Mouse (Mus musculus) heart, embryonic 16.5 days (tissue): ENCODE data around the gene Fbxw7. TPM values are rescaled to one million over a fixed set of nuclear protein-coding genes. Genes with fewer than 3 reads are reported as not detected.

Experiments used
- ATAC-seq: fragments of 200-750 bp; cut with Nextera tagmentation; replicated peaks from 2 replicates; pipeline ENCODE4 v1.8.0; 2017; ENCODE audit warnings: moderate number of reproducible peaks; ENCODE audit not compliant: insufficient read depth, low FRiP score; ENCODE audit errors: extremely low read depth
- H3K27ac ChIP-seq: fragments of 300-500 bp; sonication (generic); 2 replicates; pipeline ENCODE4 v1.5.1; 2014; ENCODE audit warnings: mild to moderate bottlenecking, low read length, control low read depth, moderate library complexity
- H3K27me3 ChIP-seq: fragments of 300-500 bp; sonication (generic); 2 replicates; pipeline ENCODE4 v1.6.1; 2014; ENCODE audit warnings: low read length, mixed read lengths; ENCODE audit not compliant: control insufficient read depth, insufficient read depth
- H3K36me3 ChIP-seq: fragments of 300-500 bp; sonication (generic); 2 replicates; pipeline ENCODE4 v1.6.1; 2014; ENCODE audit not compliant: control insufficient read depth, insufficient read depth
- H3K4me1 ChIP-seq: fragments of 300-500 bp; sonication (generic); 2 replicates; pipeline ENCODE4 v1.6.1; 2014; ENCODE audit warnings: low read length, mixed read lengths; ENCODE audit not compliant: control insufficient read depth, insufficient read depth
- H3K4me2 ChIP-seq: fragments of 300-500 bp; sonication (generic); 2 replicates; pipeline ENCODE4 v1.6.1; 2014; ENCODE audit warnings: low read depth, mild to moderate bottlenecking, control low read depth, low read length
- H3K4me3 ChIP-seq: fragments of 300-500 bp; sonication (generic); 2 replicates; pipeline ENCODE4 v1.5.1; 2014; ENCODE audit warnings: mild to moderate bottlenecking, control low read depth, low read length
- H3K9ac ChIP-seq: fragments of 300-500 bp; sonication (generic); 2 replicates; pipeline ENCODE4 v1.6.1; 2014; ENCODE audit warnings: low read length, control low read depth
- H3K9me3 ChIP-seq: fragments of 300-500 bp; sonication (generic); replicated peaks from 2 replicates; pipeline ENCODE4 v1.6.1; 2016; ENCODE audit warnings: low read length; ENCODE audit not compliant: control insufficient read depth
- WGBS: fragments of 180-500 bp; shearing (Covaris S2); extraction: QIAGEN DNeasy Blood & Tissue Kit; methylation state at CpG from one replicate; pipeline ENCODE4 v1.1.7; 2014; 5-methylcytosine and 5-hydroxymethylcytosine counted together
- polyA plus RNA-seq: library from polyadenylated mRNA; unstranded; fragments of >200 nt; fragmentation: Nextera tagmentation; extraction: Ambion mirVana; gene quantifications from 2 replicates; pipeline ENCODE4 v1.2.1, GENCODE M21; 2015

Fbxw7 gene
- polyA plus RNA-seq, 1 experiment from 2014 or later: 12.1 TPM

DNA sequence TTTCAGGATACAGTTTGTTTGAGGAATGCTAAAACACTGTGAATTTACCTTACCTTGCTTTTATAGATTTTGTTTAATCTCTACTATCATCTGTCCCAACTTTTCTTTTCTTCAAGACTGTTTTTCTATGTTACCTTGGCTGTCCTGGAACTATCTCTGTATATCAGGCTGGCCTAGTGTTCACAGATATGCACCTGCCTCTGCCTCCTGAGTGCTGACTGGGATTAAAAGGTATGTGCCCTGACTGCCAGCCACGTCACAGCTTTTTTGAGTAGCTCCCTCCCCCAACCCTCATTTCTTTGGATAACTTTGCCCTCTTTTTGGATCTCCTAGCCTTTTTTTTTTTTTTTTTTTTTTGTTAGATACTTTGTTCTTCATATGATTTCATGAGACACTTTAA is 1.9 kb downstream of the Fbxw7 start:
- Histone ChIP-seq H3K4me3 (no peak overlapping the region), H3K4me1 (peaks cover 18% of the 10 kb centered on the region), H3K9me3 (no peaks in the 10 kb centered on the region), H3K9ac (no peak overlapping the region), H3K27ac (no peak overlapping the region), H3K36me3 (no peaks in the 10 kb centered on the region), H3K27me3 (no peaks in the 10 kb centered on the region), H3K4me2 (no peak overlapping the region)
- ATAC-seq: no peak
- WGBS: 50% methylated on average over 1 of the region's 1 CpGs

DNA sequence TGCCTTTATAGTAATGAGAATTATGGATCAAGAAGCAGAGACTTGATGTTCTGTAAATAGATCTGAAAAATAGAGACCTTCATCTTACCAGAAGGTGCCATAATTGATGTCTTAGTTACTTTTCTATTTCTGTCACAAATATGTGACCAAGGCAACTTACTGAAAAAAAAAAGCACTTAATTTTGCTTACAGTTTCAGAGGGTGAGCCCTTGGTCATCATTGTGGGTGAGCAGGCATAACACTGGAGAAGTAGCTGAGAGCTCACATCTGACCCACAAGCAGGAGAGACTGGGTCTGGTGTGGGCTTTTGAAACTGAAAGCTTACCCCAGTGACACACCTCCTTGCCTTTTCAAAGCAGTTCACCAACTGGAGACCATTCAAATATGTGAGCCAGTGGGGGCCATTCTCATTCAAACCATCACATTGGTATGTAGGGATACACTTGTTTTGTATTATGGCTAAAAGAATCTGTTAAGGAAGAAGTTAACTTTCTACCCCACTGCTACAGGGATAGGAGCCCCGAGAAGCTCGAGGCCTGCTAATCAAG is 5.7 kb downstream of the Fbxw7 start:
- Histone ChIP-seq H3K9me3 (no peaks in the 10 kb centered on the region), H3K27ac (no peak overlapping the region), H3K4me2 (no peak overlapping the region), H3K9ac (no peak overlapping the region), H3K4me3 (no peak overlapping the region), H3K27me3 (no peaks in the 10 kb centered on the region), H3K36me3 (no peaks in the 10 kb centered on the region), H3K4me1 (peaks cover 9% of the 10 kb centered on the region)
- no peak for ATAC-seq
- 82% methylated on average over 2 of the region's 2 CpGs for WGBS

DNA sequence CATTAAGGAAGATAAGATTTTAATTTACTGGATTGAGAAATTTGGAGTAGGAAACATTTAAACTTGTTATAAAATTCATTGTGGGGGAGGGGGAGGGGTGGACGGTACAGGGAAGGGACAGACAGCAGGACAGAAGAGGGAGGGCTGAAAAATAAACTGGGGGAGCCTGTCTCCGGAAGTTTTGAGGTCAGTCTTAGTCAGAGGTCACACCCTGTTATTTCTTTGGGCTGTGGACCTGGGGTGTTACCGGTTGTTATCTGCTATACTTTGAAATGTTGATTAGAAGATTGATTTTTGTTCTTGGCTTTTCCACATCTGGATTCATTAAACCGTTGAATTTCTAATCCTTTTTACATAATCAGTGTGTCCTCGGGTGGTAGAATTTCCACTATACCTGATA is 10.9 kb downstream of the Fbxw7 start:
- H3K9me3 ChIP-seq: no peaks in the 10 kb centered on the region
- no peak overlapping the region for H3K4me3 ChIP-seq
- H3K36me3 ChIP-seq: no peaks in the 10 kb centered on the region
- H3K4me2 ChIP-seq: 0 out of 2 replicates have a peak overlapping the region, but pooled peaks have one; percentile 12
- ATAC-seq: no peak
- H3K9ac ChIP-seq: 0 out of 2 replicates have a peak overlapping the region, but pooled peaks have one; percentile 2
- 31% methylated on average over 5 of the region's 5 CpGs for WGBS
- H3K4me1 ChIP-seq: peaks cover 11% of the 10 kb centered on the region
- no peaks in the 10 kb centered on the region for H3K27me3 ChIP-seq
- 0 out of 2 replicates have a peak overlapping the region, but pooled peaks have one; percentile 23 for H3K27ac ChIP-seq

DNA sequence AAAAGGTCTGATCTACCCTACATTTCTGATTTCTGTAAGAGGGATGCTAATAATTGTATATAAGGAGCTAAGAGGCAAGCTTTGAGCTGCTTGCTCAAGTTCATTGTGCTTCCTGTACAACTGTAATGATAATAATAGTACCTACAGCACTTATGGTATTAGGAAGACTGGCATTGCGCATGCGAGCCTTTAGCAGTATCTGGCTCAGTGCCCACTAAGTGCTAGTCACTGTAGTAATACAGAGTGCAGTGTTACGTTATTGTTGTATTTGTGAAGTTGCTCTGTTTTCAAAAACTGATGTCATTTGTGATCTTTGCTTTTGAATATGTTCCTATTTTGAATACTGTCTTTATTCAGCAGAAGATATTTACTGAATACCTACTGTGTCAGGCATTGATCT is 11.3 kb downstream of the Fbxw7 start:
- Histone ChIP-seq H3K27me3 (no peaks in the 10 kb centered on the region), H3K9me3 (no peaks in the 10 kb centered on the region), H3K9ac (0 out of 2 replicates have a peak overlapping the region, but pooled peaks have one; percentile 2), H3K4me2 (0 out of 2 replicates have a peak overlapping the region, but pooled peaks have one; percentile 12), H3K4me3 (no peak overlapping the region), H3K36me3 (no peaks in the 10 kb centered on the region), H3K4me1 (peaks cover 11% of the 10 kb centered on the region), H3K27ac (0 out of 2 replicates have a peak overlapping the region, but pooled peaks have one; percentile 23)
- 28% methylated on average over 3 of the region's 3 CpGs for WGBS
- ATAC-seq: no peak; the same call in 1 of the 2 replicates

DNA sequence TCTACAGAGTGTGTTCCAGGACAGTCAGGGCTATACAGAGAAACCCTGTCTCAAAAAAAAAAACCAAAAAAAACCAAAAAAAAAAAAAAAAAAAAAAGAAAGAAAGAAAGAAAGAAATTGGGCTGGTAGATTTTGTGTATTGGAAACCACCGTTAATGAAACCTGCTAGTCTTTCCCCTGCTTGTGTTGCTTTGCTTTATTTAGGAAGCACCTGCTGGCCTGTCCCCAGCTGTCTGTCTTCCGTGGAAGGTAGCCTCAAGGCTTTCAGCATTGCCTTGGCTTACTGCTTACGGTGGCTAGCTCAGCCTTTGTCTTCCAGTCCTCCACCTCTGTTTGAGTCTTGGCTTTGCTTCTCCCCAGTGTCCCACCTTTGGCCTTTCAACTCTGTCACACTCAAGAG is 11.9 kb downstream of the Fbxw7 start:
- no peaks in the 10 kb centered on the region for H3K9me3 ChIP-seq
- H3K4me2 ChIP-seq: 0 out of 2 replicates have a peak overlapping the region, but pooled peaks have one; percentile 12
- WGBS: 83% methylated on average over 3 of the region's 3 CpGs
- no peaks in the 10 kb centered on the region for H3K27me3 ChIP-seq
- H3K4me3 ChIP-seq: no peak overlapping the region
- no peak for ATAC-seq
- no peak overlapping the region for H3K9ac ChIP-seq
- H3K4me1 ChIP-seq: peaks cover 11% of the 10 kb centered on the region
- no peak overlapping the region; the same call in 1 of the 2 replicates for H3K27ac ChIP-seq
- no peaks in the 10 kb centered on the region for H3K36me3 ChIP-seq

DNA sequence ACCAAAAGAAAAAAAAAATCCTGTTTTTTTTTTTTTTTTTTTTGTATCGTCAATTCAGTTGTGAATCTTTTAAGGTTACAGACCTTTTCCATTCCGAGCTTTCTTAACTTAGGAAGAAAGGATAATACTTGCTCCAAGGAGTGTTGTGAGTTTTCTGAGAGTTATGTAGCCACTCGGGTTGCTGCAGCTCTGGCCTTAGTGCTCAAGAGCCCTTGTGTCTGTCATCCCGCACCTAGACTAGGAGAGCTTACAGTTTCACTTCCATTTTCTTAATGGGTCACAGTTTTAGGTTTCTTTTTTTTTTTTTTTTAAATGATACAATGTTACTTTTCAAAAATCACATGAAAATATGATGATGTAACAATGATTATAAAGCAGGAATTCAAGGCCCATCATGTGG is 12.5 kb downstream of the Fbxw7 start:
- no peaks in the 10 kb centered on the region for H3K27me3 ChIP-seq
- no peak overlapping the region for H3K4me3 ChIP-seq
- no peaks in the 10 kb centered on the region for H3K36me3 ChIP-seq
- no peak overlapping the region for H3K27ac ChIP-seq
- H3K9ac ChIP-seq: no peak overlapping the region
- ATAC-seq: no peak
- H3K4me1 ChIP-seq: peaks cover 11% of the 10 kb centered on the region
- WGBS: 80% methylated on average over 4 of the region's 4 CpGs
- H3K9me3 ChIP-seq: no peaks in the 10 kb centered on the region
- no peak overlapping the region for H3K4me2 ChIP-seq

DNA sequence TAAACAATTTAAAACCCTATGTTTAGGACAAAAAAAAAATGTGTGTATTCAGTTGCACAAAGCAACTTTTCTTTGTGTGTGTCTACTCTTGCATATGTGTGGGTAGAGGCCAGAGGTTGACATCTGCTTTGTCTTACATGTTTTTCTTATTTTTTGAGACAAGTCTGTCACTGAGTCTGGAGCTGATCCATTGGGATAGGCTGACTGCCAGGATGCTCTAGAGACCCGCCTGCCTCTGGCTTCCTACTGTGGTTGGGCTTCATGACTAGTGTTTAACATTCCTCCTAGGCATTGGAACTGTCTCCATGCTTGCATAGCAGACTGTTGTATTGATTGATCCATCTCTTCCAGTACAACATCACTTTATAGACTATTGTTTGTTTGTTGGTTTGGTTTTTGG is 14.3 kb downstream of the Fbxw7 start:
- no peak for ATAC-seq
- Histone ChIP-seq H3K4me3 (no peak overlapping the region), H3K27ac (no peak overlapping the region), H3K9me3 (no peaks in the 10 kb centered on the region), H3K27me3 (no peaks in the 10 kb centered on the region), H3K9ac (no peak overlapping the region), H3K36me3 (no peaks in the 10 kb centered on the region), H3K4me2 (no peak overlapping the region), H3K4me1 (peaks cover 11% of the 10 kb centered on the region)
- 69% methylated on average over 1 of the region's 1 CpGs for WGBS

DNA sequence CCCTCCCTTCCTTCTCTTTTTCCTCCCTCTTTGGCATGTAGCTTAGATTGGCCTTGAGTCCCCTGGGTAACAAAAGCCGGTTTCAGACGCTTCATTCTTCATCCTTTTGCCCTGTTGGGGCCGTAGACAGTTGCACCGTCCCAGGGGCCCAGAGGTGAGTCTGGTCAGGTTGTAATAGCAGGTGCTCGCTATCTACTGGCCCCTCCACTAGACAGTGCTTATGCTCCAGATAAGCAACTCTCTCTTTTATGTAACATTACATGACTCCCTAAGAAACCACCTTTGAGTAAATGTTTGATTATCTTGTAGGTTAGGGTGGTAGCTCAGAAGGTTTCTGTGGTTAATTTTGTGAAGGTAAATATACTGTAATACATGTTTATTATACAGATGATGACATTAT is 21.0 kb downstream of the Fbxw7 start:
- Histone ChIP-seq H3K4me3 (no peak overlapping the region), H3K4me2 (no peak overlapping the region), H3K4me1 (peaks cover 3% of the 10 kb centered on the region; the same call in 1 of the 2 replicates), H3K9ac (no peak overlapping the region), H3K27ac (no peak overlapping the region), H3K9me3 (no peaks in the 10 kb centered on the region), H3K27me3 (no peaks in the 10 kb centered on the region), H3K36me3 (no peaks in the 10 kb centered on the region)
- ATAC-seq: no peak
- WGBS: 67% methylated on average over 5 of the region's 5 CpGs

DNA sequence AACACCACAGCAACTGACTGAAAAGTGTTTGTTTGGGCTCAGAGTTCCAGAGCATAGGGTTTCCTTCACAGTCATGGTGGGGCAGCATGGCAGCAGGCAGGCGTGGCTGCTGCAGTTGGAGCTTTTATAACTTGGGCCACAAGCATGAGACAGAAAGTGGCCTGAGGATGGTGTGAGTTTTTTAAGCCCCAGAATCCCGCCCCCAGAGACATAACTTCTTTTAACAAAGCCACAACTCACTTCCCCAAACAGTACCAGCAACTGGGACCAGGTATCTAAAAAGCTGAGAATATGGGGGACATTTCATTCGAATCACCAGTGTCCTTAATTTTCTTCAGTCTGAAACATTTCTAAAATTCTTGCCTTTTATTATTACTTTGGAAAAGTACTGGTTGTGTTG is 22.9 kb downstream of the Fbxw7 start:
- WGBS: 88% methylated on average over 3 of the region's 3 CpGs
- no peak for ATAC-seq
- no peaks in the 10 kb centered on the region for H3K9me3 ChIP-seq
- no peak overlapping the region for H3K4me2 ChIP-seq
- no peak overlapping the region for H3K27ac ChIP-seq
- H3K4me3 ChIP-seq: no peak overlapping the region
- no peaks in the 10 kb centered on the region for H3K27me3 ChIP-seq
- peaks cover 3% of the 10 kb centered on the region; the same call in 1 of the 2 replicates for H3K4me1 ChIP-seq
- no peaks in the 10 kb centered on the region for H3K36me3 ChIP-seq
- H3K9ac ChIP-seq: no peak overlapping the region
